Mouse (Mus musculus) testis, adult 2 months (tissue): ENCODE measurements around the gene Nav3. TPM values are rescaled to one million over a fixed set of nuclear protein-coding genes. Genes with fewer than 3 reads are reported as not detected.

Source experiments
- H3K27ac ChIP-seq: fragments of 200-500 bp; 2 replicates; pipeline ENCODE4 v1.5.1; 2012; ENCODE audit warnings: low read depth, low read length; ENCODE audit not compliant: control insufficient read depth, insufficient read depth
- H3K27me3 ChIP-seq: fragments of 200-500 bp; 2 replicates; pipeline ENCODE4 v1.6.1; 2012; ENCODE audit warnings: mild to moderate bottlenecking, low read length, moderate library complexity; ENCODE audit not compliant: control insufficient read depth, insufficient read depth
- H3K36me3 ChIP-seq: fragments of 200-500 bp; 2 replicates; pipeline ENCODE4 v1.6.1; 2012; ENCODE audit warnings: mild to moderate bottlenecking, low read length; ENCODE audit not compliant: control insufficient read depth, insufficient read depth
- H3K4me1 ChIP-seq: fragments of 200-500 bp; 2 replicates; pipeline ENCODE4 v1.6.1; 2012; ENCODE audit warnings: low read length; ENCODE audit not compliant: control insufficient read depth, insufficient read depth
- H3K4me3 ChIP-seq: fragments of 200-500 bp; 2 replicates; pipeline ENCODE4 v1.5.1; 2012; ENCODE audit warnings: low read depth, mild to moderate bottlenecking, low read length, moderate library complexity, mixed read lengths; ENCODE audit not compliant: control insufficient read depth
- CTCF ChIP-seq: fragments of 200-500 bp; IDR thresholded peaks from 2 replicates; pipeline ENCODE4 v1.5.1; 2012; ENCODE audit warnings: low read depth, mild to moderate bottlenecking, inconsistent platforms, low read length, moderate library complexity; ENCODE audit not compliant: control insufficient read depth, insufficient read depth, insufficient replicate concordance
- POLR2A ChIP-seq: fragments of 200-500 bp; IDR thresholded peaks from 2 replicates; pipeline ENCODE4 v1.6.1; 2012; ENCODE audit warnings: low read depth, mild to moderate bottlenecking, inconsistent platforms, low read length, moderate library complexity; ENCODE audit not compliant: control insufficient read depth
- polyA plus RNA-seq: library from polyadenylated mRNA; depleted of rRNA; stranded (reverse); fragments of >200 nt; gene quantifications from 2 replicates; pipeline ENCODE4 v1.2.3, GENCODE M21; 2012

The Nav3 gene
- polyA plus RNA-seq, 1 experiment = 0.32 TPM

DNA sequence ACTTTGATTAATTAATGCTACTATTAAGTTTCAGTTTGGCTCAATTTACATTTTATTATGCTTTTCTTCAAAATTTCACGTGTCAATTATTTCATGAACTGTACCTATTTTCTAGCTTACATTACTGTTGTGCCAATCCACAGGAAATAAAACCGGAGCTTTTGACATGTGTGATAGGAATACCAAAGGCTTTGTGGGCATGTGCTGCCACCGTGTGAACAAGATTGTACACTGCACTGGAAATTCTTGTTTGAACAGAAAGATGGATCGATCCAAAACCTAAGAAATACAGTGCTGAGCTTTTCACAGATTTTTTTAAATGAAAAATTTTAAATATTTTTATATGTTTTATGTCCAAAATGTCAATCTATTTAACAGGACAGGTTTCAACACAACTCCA is 591.3 kb downstream of the Nav3 start:
- TF ChIP-seq POLR2A (no peak), CTCF (no peak)
- H3K4me1 ChIP-seq = no peaks in the 10 kb centered on the region
- H3K27me3 ChIP-seq = no peaks in the 10 kb centered on the region
- no peak overlapping the region for H3K27ac ChIP-seq
- H3K4me3 ChIP-seq = no peak overlapping the region
- H3K36me3 ChIP-seq = no peaks in the 10 kb centered on the region

DNA sequence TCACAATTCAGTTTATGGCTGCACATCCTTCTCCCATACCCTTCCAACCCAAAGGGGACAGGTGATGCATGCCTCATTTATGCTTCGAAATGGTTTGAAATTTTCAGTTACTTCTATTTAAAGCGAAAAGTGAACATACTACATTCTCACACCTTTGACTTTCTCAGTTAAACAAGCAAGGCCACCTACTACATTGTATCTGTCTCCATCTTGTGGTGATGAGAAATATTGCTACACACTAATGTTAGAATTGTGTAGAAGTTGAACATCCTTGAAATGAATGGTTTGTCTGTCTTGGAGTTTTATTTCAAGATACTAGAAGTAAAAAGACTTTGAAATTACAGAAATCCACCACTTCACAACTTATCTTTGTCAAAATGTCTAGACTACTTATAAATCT is 594.7 kb downstream of the Nav3 start:
- Histone ChIP-seq H3K27ac (no peak overlapping the region), H3K27me3 (no peaks in the 10 kb centered on the region), H3K4me3 (no peak overlapping the region), H3K36me3 (no peaks in the 10 kb centered on the region), H3K4me1 (no peaks in the 10 kb centered on the region)
- TF ChIP-seq CTCF (no peak), POLR2A (no peak)

DNA sequence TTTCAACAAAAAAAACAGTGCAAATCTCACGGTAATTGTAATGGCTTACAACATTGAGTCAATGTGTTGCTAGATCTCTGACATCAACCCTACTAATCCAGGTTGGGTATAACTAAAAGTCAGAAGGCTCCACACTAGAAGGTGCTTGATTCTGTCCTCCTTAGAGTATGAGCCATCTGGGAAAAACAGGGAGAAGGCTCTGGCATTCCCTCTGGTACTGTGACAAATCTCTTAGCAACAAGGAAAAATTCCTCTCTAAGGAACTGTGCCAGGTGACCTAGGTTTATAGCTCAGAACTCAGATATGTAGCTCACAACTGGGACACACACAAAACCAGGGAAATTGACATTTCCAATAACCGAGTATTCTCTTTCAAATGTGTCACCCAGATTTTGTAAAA is 597.4 kb downstream of the Nav3 start:
- TF ChIP-seq POLR2A (no peak), CTCF (no peak)
- no peaks in the 10 kb centered on the region for H3K36me3 ChIP-seq

DNA sequence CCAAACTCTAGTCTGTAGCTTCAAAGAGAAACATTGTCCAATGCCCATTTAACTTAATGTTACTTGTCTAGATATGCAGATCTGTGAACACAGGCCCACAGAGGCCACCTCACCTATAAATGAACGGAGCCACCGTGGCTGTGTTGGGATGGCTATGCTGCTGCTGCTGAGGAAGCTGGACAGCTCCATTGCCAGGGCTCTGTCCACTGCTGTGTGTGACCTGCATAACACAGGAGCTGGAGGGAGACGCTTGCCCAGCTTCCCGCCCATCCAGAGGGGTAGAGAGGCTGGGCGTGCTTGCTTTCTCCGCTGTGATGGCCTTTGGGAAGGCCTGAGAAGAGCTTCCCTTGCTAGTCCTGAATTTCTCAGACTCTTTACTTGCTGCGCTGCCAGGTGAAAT is 603.6 kb downstream of the Nav3 start:
- Histone ChIP-seq H3K4me3 (no peak overlapping the region; the same call in 1 of the 2 replicates), H3K27ac (no peak overlapping the region), H3K27me3 (no peaks in the 10 kb centered on the region), H3K4me1 (peaks cover 4% of the 10 kb centered on the region; the same call in 1 of the 2 replicates), H3K36me3 (no peaks in the 10 kb centered on the region)
- no peak for TF ChIP-seq CTCF
- TF ChIP-seq POLR2A = no peak

More for the DNA sequence above, 597.4 kb downstream of the Nav3 start:
- Histone ChIP-seq H3K4me3 (no peak overlapping the region), H3K27ac (no peak overlapping the region), H3K27me3 (no peaks in the 10 kb centered on the region), H3K4me1 (no peaks in the 10 kb centered on the region)

DNA sequence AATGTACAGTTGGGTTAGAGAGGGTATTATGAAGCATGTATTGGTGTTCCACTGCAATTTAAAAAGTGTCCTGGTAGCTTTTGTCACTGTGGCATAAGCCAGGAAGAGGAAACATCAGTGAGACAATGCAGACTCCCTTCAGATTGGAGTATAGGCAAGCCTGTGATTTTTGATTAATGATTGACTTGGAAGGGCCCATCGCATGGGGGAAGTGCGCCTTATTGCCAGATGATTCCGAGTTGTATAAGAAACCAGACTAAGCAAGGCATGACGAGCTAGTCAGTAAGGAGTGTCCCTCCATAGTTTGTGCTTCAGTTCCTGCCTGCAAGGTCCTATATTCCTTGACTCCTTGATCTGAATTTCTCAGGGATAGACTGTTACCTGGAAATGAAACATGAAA is 608.4 kb downstream of the Nav3 start:
- TF ChIP-seq CTCF = no peak
- Histone ChIP-seq H3K27ac (no peak overlapping the region), H3K4me1 (peaks cover 2% of the 10 kb centered on the region; the same call in 1 of the 2 replicates), H3K36me3 (no peaks in the 10 kb centered on the region), H3K27me3 (no peaks in the 10 kb centered on the region), H3K4me3 (no peak overlapping the region)

DNA sequence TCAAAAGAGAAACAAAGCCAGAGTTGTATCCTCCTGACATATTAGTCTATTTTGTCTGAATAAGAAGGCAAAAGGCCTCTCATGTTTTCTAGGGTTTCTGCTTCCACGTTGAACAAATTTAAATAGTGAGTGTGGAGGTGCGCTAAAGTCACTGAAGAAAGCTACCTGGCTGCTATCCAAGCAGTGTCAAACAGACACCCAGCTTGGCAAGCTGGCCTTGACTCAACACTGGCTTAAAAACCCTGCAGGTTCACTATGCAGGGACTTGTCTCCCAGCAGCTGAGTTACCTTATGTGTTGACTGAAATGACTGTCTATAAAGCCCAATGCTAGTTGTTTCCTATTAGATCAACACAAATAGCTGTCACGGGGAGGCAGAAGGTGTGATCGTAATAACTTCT is 612.3 kb downstream of the Nav3 start:
- no peak overlapping the region for H3K27ac ChIP-seq
- no peaks in the 10 kb centered on the region for H3K4me1 ChIP-seq
- no peaks in the 10 kb centered on the region for H3K27me3 ChIP-seq
- H3K36me3 ChIP-seq = no peaks in the 10 kb centered on the region
- no peak overlapping the region for H3K4me3 ChIP-seq
- TF ChIP-seq POLR2A (no peak), CTCF (no peak)

DNA sequence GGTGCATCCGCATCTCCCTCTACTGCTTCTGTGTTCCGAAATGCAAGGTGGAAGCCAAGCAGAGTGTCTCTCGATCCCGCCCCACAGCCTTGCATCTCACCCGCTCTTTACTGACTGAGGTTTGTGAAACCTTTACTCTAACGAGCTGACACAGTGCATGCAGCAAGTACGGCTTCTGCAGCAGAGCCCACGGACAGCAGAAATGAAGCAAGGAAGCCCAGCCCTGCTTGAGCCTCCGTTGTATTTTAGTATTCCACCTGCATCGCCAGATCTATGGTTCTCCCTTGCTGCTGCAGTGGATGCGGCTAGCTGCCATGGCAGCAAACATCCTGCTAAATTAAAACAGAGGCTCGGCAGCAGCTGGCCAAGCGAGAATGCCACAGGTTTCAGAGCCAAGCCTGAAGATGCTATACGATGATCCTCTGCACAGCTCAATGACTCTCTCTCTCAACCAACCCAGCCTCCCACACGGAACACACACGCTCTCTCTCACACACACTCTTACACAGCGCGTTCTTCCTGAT is 623.2 kb downstream of the Nav3 start:
- Histone ChIP-seq H3K36me3 (no peaks in the 10 kb centered on the region), H3K4me1 (peaks cover 3% of the 10 kb centered on the region; the same call in 1 of the 2 replicates), H3K27ac (no peak overlapping the region), H3K4me3 (no peak overlapping the region), H3K27me3 (no peaks in the 10 kb centered on the region)
- no peak for TF ChIP-seq CTCF
- no peak for TF ChIP-seq POLR2A

DNA sequence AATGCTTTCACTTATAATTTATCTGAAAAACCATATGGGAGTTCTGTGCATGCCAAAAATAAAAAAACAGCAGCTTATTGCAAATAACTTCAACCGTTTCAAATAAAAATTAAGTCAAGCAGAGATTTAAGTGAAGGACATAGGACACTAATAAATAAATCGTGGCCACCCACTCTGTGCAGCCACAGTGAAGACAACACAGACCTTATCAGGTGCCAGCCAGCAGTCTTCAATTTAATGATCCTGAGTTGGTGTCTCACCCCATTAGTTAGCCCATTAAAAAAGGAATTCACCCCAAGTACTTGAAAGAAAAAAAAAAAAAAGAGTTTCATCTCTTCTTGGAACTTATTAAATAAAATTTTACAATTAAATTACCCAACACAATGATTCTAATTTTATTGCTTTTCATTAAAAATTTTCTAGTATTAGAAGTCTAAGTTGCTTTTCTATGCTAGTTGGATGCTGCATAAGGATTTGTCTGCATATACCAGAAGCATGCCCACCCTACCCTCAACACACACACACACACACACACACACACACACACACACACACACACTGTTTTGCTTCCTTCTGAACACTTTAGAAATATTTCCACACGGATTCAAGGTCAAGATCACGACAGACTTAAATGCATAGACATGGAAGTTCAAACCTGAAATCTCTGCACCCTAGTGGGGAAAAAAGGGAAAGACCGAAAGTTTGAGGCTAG is 649.1 kb downstream of the Nav3 start:
- Histone ChIP-seq H3K27me3 (no peaks in the 10 kb centered on the region), H3K4me3 (no peak overlapping the region), H3K4me1 (no peaks in the 10 kb centered on the region), H3K36me3 (no peaks in the 10 kb centered on the region), H3K27ac (no peak overlapping the region)
- no peak for TF ChIP-seq CTCF
- no peak for TF ChIP-seq POLR2A
